Mouse (Mus musculus): ENCODE results near the gene C1qbp.

- TF ChIP-seq MYOD1 (IDR thresholded peaks at IDR 0.05; ENCODE audit: control insufficient read depth, insufficient read length, low read depth) (no peak), USF1 (IDR thresholded peaks at IDR 0.05; ENCODE audit: low read depth) (no peak), CTCF (IDR thresholded peaks at IDR 0.05; ENCODE audit: control insufficient read depth, insufficient read depth, insufficient read length) (no peak), CEBPB (IDR thresholded peaks at IDR 0.05; ENCODE audit: low read depth) (no peak), MAX (IDR thresholded peaks at IDR 0.05) (no peak), FOSL1 (IDR thresholded peaks at IDR 0.05; ENCODE audit: insufficient read depth, low read length, poor library complexity, severe bottlenecking) (no peak)
Measured at GRCm38 (mm10) chr11:70975193-70975592, 7.6 kb downstream of the C1qbp start.
